Mouse (Mus musculus): ENCODE results near the gene Mrps33. TPM values are rescaled to one million over a fixed set of nuclear protein-coding genes. Genes with fewer than 3 reads are reported as not detected.

The Mrps33 gene
- 20.6 and 25.9 TPM in 2 replicates for polyA plus RNA-seq (2012; rRNA removed)

DNA sequence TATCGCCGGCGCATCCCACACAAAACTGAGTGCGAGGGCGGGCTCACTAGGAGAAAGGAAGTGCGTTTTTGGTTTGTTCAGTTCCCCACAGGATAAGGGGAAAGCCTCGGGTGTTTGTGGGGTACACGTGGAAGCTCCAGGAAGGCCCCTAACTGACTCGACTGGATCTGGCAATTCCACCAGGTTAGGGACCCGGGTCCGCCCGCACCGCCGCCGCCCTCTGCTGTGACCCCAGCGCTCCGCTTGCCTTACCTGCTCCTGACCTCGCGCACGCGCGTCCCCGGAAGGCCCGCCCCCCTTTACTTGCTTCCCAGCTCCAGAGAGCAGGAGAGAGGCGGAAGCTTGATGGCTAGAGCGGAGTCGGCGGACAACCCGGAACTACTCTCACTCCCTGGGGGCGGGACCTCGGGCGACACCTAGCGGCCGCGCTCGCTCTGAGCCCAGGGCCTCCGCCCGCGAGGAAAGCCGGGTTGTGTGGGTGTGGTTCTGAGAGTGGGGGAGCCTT, at the start of gene Mrps33:
Gene Mrps33, minus strand, starts transcription at position 377 of the 505 bp plus-strand sequence.
- WGBS = under 1% methylated on average over 39 of the region's 40 CpGs
- H3K36me3 ChIP-seq (ENCODE audit: control insufficient read depth, insufficient read depth, low read length) = no peaks in the 10 kb centered on the region
- TF ChIP-seq POLR2A (IDR thresholded peaks at IDR 0.05; ENCODE audit: low read depth, low read length) (peak; percentile 44), CTCF (IDR thresholded peaks at IDR 0.05; ENCODE audit: extremely low read depth, insufficient read depth, insufficient read length, insufficient replicate concordance) (peak; percentile 99)

DNA sequence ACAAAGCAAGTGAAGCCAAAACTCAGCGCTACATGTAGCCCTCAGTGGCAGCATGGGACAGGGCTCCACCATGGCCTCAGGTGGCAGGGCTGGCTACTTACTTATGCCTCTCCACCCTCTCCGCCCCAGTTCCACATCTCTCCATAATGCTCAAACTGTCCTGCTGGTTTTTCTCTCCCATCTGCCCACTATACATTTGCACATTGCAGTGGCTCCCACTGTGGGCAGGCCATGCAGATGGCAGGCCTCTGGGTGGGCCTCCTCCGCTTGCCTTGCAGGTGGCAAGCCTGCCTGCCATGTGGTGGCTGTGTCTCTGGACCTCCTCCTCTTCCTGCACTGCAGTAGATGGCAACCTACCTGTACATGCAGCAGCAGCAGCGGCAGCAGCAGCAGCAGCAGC, 38.9 kb upstream of the Mrps33 start:
- no peak for TF ChIP-seq POLR2A (IDR thresholded peaks at IDR 0.05; ENCODE audit: low read depth, low read length)
- no peak for TF ChIP-seq CTCF (IDR thresholded peaks at IDR 0.05; ENCODE audit: extremely low read depth, insufficient read depth, insufficient read length, insufficient replicate concordance)
- Histone ChIP-seq H3K36me3 (ENCODE audit: control insufficient read depth, insufficient read depth, low read length) (no peaks in the 10 kb centered on the region), H3K27me3 (ENCODE audit: control insufficient read depth, insufficient read depth, low read length) (no peaks in the 10 kb centered on the region), H3K4me1 (ENCODE audit: control insufficient read depth, insufficient read depth, insufficient read length) (no peaks in the 10 kb centered on the region), H3K27ac (ENCODE audit: insufficient read depth, low read length) (no peak overlapping the region), H3K4me3 (ENCODE audit: extremely low read depth, insufficient read depth, insufficient read length) (no peak overlapping the region)
- DNase-seq (ENCODE audit: low read depth in 1 of 2, low spot score in 2 of 2) = no peak
- WGBS = 94% methylated on average over 4 of the region's 4 CpGs

More for the DNA sequence above, at the start of gene Mrps33:
- Histone ChIP-seq H3K27me3 (ENCODE audit: control insufficient read depth, insufficient read depth, low read length) (no peaks in the 10 kb centered on the region), H3K27ac (ENCODE audit: insufficient read depth, low read length) (peak within 1 kb of the TSS; percentile 65; the same call in 1 of the 2 replicates), H3K4me1 (ENCODE audit: control insufficient read depth, insufficient read depth, insufficient read length) (peaks cover 2% of the 10 kb centered on the region; the same call in 1 of the 2 replicates), H3K4me3 (ENCODE audit: extremely low read depth, insufficient read depth, insufficient read length) (peak within 1 kb of the TSS; percentile 70)
- peak; percentile 90 to 97 for DNase-seq (ENCODE audit: low read depth in 1 of 2, low spot score in 2 of 2)

- no peak for TF ChIP-seq POLR2A (IDR thresholded peaks at IDR 0.05; ENCODE audit: low read depth, low read length)
- TF ChIP-seq CTCF (IDR thresholded peaks at IDR 0.05; ENCODE audit: extremely low read depth, insufficient read depth, insufficient read length, insufficient replicate concordance) = peak; percentile 4; the same call in 1 of the 2 replicates
- H3K36me3 ChIP-seq (ENCODE audit: control insufficient read depth, insufficient read depth, low read length) = no peaks in the 10 kb centered on the region
- 32% methylated on average over 7 of the region's 7 CpGs for WGBS
- no peak overlapping the region for H3K4me3 ChIP-seq (ENCODE audit: extremely low read depth, insufficient read depth, insufficient read length)
- no peak for DNase-seq (ENCODE audit: low read depth in 1 of 2, low spot score in 2 of 2)
- H3K27me3 ChIP-seq (ENCODE audit: control insufficient read depth, insufficient read depth, low read length) = no peaks in the 10 kb centered on the region
- no peak overlapping the region for H3K27ac ChIP-seq (ENCODE audit: insufficient read depth, low read length)
- H3K4me1 ChIP-seq (ENCODE audit: control insufficient read depth, insufficient read depth, insufficient read length) = no peaks in the 10 kb centered on the region
These were observed 38.0 kb upstream of the Mrps33 start for GRCm38 (mm10) chr6:39848766-39849165.

- no peak for DNase-seq (ENCODE audit: low read depth in 1 of 2, low spot score in 2 of 2)
- no peak overlapping the region for H3K4me3 ChIP-seq (ENCODE audit: extremely low read depth, insufficient read depth, insufficient read length)
- H3K27ac ChIP-seq (ENCODE audit: insufficient read depth, low read length) = no peak overlapping the region
- no peaks in the 10 kb centered on the region for H3K27me3 ChIP-seq (ENCODE audit: control insufficient read depth, insufficient read depth, low read length)
- WGBS = 35% methylated on average over 2 of the region's 2 CpGs
- H3K36me3 ChIP-seq (ENCODE audit: control insufficient read depth, insufficient read depth, low read length) = no peaks in the 10 kb centered on the region
- H3K4me1 ChIP-seq (ENCODE audit: control insufficient read depth, insufficient read depth, insufficient read length) = no peaks in the 10 kb centered on the region
- no peak for TF ChIP-seq CTCF (IDR thresholded peaks at IDR 0.05; ENCODE audit: extremely low read depth, insufficient read depth, insufficient read length, insufficient replicate concordance)
- no peak for TF ChIP-seq POLR2A (IDR thresholded peaks at IDR 0.05; ENCODE audit: low read depth, low read length)
These were observed 36.8 kb upstream of the Mrps33 start for GRCm38 (mm10) chr6:39847538-39847937.

- Histone ChIP-seq H3K4me3 (ENCODE audit: extremely low read depth, insufficient read depth, insufficient read length) (no peak overlapping the region), H3K36me3 (ENCODE audit: control insufficient read depth, insufficient read depth, low read length) (no peaks in the 10 kb centered on the region), H3K27me3 (ENCODE audit: control insufficient read depth, insufficient read depth, low read length) (no peaks in the 10 kb centered on the region), H3K27ac (ENCODE audit: insufficient read depth, low read length) (no peak overlapping the region), H3K4me1 (ENCODE audit: control insufficient read depth, insufficient read depth, insufficient read length) (no peaks in the 10 kb centered on the region)
- WGBS = 89% methylated on average over 14 of the region's 14 CpGs
- TF ChIP-seq POLR2A (IDR thresholded peaks at IDR 0.05; ENCODE audit: low read depth, low read length) = no peak
- TF ChIP-seq CTCF (IDR thresholded peaks at IDR 0.05; ENCODE audit: extremely low read depth, insufficient read depth, insufficient read length, insufficient replicate concordance) = no peak
- DNase-seq (ENCODE audit: low read depth in 1 of 2, low spot score in 2 of 2) = no peak
These were observed 33.0 kb upstream of the Mrps33 start for GRCm38 (mm10) chr6:39843698-39844342.

DNA sequence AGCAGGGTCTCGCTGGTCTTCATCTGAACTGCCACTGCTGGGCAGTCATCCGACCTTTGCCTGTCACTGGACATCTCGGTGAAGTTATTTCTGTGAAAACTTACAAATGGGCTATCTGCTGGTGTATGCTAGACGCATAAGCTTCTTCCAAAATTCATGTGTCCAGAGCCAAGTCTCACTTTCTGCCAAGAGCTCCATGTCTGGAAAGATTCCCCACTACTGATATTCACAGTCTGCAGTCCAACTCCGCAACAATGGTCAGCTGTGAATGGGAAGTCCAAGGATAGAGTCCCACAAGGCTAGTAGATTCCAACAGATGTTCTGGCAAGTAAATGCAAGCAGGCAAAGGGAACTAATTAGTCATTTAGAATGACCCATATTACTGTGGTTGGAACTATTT, 17.9 kb upstream of the Mrps33 start:
- Histone ChIP-seq H3K36me3 (ENCODE audit: control insufficient read depth, insufficient read depth, low read length) (no peaks in the 10 kb centered on the region), H3K4me3 (ENCODE audit: extremely low read depth, insufficient read depth, insufficient read length) (no peak overlapping the region), H3K27me3 (ENCODE audit: control insufficient read depth, insufficient read depth, low read length) (no peaks in the 10 kb centered on the region), H3K27ac (ENCODE audit: insufficient read depth, low read length) (no peak overlapping the region), H3K4me1 (ENCODE audit: control insufficient read depth, insufficient read depth, insufficient read length) (no peaks in the 10 kb centered on the region)
- 86% methylated on average over 5 of the region's 5 CpGs for WGBS
- TF ChIP-seq CTCF (IDR thresholded peaks at IDR 0.05; ENCODE audit: extremely low read depth, insufficient read depth, insufficient read length, insufficient replicate concordance) (no peak), POLR2A (IDR thresholded peaks at IDR 0.05; ENCODE audit: low read depth, low read length) (no peak)
- DNase-seq (ENCODE audit: low read depth in 1 of 2, low spot score in 2 of 2) = no peak

GRCm38 (mm10) chr6:39821241-39821640, 10.5 kb upstream of the Mrps33 start:
- 72% methylated on average over 3 of the region's 3 CpGs for WGBS
- Histone ChIP-seq H3K27ac (ENCODE audit: insufficient read depth, low read length) (no peak overlapping the region), H3K4me3 (ENCODE audit: extremely low read depth, insufficient read depth, insufficient read length) (no peak overlapping the region), H3K4me1 (ENCODE audit: control insufficient read depth, insufficient read depth, insufficient read length) (no peaks in the 10 kb centered on the region), H3K27me3 (ENCODE audit: control insufficient read depth, insufficient read depth, low read length) (no peaks in the 10 kb centered on the region), H3K36me3 (ENCODE audit: control insufficient read depth, insufficient read depth, low read length) (no peaks in the 10 kb centered on the region)
- no peak for TF ChIP-seq CTCF (IDR thresholded peaks at IDR 0.05; ENCODE audit: extremely low read depth, insufficient read depth, insufficient read length, insufficient replicate concordance)
- no peak for TF ChIP-seq POLR2A (IDR thresholded peaks at IDR 0.05; ENCODE audit: low read depth, low read length)
- DNase-seq (ENCODE audit: low read depth in 1 of 2, low spot score in 2 of 2) = no peak

Data from spleen, adult 2 months (tissue).